Mouse (Mus musculus) adrenal gland, postnatal 14 days (tissue): ENCODE results near the gene Scaf1. TPM values are rescaled to one million over a fixed set of nuclear protein-coding genes. Genes with fewer than 3 reads are reported as not detected.

Experiments used
- DNase-seq: peaks from one replicate; pipeline ENCODE4 v3.0.0; 2021; ENCODE audit warnings: mixed read lengths
- microRNA-seq, 2 experiments: library from miRNA; unstranded; fragments of <30 nt; microRNA quantifications; one replicate each; pipeline ENCODE4 v1.2.0; 2021
- total RNA-seq: library from RNA; stranded (reverse); gene quantifications from 2 replicates; pipeline ENCODE4 v1.2.3, GENCODE M21; 2021

The Scaf1 gene
- total RNA-seq, 1 experiment from 2014 or later = 76.3 TPM

- no peak for DNase-seq
Measured at GRCm38 (mm10) chr7:44954091-44954885, 61.9 kb downstream of the Scaf1 start.

- DNase-seq = no peak
Measured at GRCm38 (mm10) chr7:44953561-44953960, 62.6 kb downstream of the Scaf1 start.

Small RNAs within 50 kb of the gene (microRNA-seq; reads per million reads assigned to microRNA genes)
- gene Mir7054 = 0.85 to 2.3 reads per million in 2 experiments

Other genes with a start within 250 kb of the Scaf1 start
- gene Nup62, start 200.3 kb downstream of the Scaf1 start, total RNA-seq = 45.7 and 59.1 TPM in 2 replicates
- gene Il4i1, start 200.0 kb downstream of the Scaf1 start, total RNA-seq = 2.0 and 13.8 TPM in 2 replicates
- gene Atf5, start 199.7 kb downstream of the Scaf1 start, total RNA-seq = 147 and 165 TPM in 2 replicates
- gene Akt1s1, start 167.4 kb downstream of the Scaf1 start, total RNA-seq = 90.6 and 104 TPM in 2 replicates
- 58.8 and 66.1 TPM in 2 replicates for gene Tbc1d17, start 167.3 kb downstream of the Scaf1 start, total RNA-seq
- 35.2 and 45.1 TPM in 2 replicates for gene Pnkp, start 159.2 kb downstream of the Scaf1 start, total RNA-seq
- 239 and 241 TPM in 2 replicates for gene Ptov1, start 146.6 kb downstream of the Scaf1 start, total RNA-seq
- 75.3 and 87.2 TPM in 2 replicates for gene Med25, start 123.7 kb downstream of the Scaf1 start, total RNA-seq
- gene Fuz, start 120.3 kb downstream of the Scaf1 start, total RNA-seq = 23.5 and 24.8 TPM in 2 replicates
- gene Ap2a1, start 86.9 kb downstream of the Scaf1 start, total RNA-seq = 81.2 and 83.2 TPM in 2 replicates
- gene Tsks, start 73.2 kb downstream of the Scaf1 start, total RNA-seq = not detected in 2 replicates
- gene Cpt1c, start 41.5 kb downstream of the Scaf1 start, total RNA-seq = 9.6 and 12.4 TPM in 2 replicates
- 224 and 250 TPM in 2 replicates for gene Prmt1, start 29.8 kb downstream of the Scaf1 start, total RNA-seq
- gene Irf3, start 18.7 kb downstream of the Scaf1 start, total RNA-seq = 95.1 and 108 TPM in 2 replicates
- gene Bcl2l12, start 17.7 kb downstream of the Scaf1 start, total RNA-seq = 16.1 and 16.6 TPM in 2 replicates
- 60.3 and 63.4 TPM in 2 replicates for gene Rras, start 1.6 kb upstream of the Scaf1 start, total RNA-seq
- gene Prr12, start 36.5 kb upstream of the Scaf1 start, total RNA-seq = 42.6 and 44.6 TPM in 2 replicates
- 41.6 and 47.5 TPM in 2 replicates for gene Nosip, start 46.1 kb upstream of the Scaf1 start, total RNA-seq
- gene Prrg2, start 46.3 kb upstream of the Scaf1 start, total RNA-seq = 16.0 and 16.3 TPM in 2 replicates
- gene Rcn3, start 75.9 kb upstream of the Scaf1 start, total RNA-seq = 38.2 and 39.1 TPM in 2 replicates
- gene Fcgrt, start 87.5 kb upstream of the Scaf1 start, total RNA-seq = 138 and 152 TPM in 2 replicates
- 1,189 and 1,386 TPM in 2 replicates for gene Rps11, start 108.1 kb upstream of the Scaf1 start, total RNA-seq
- gene Rpl13a, start 112.4 kb upstream of the Scaf1 start, total RNA-seq = 1,693 and 2,079 TPM in 2 replicates
- gene Gm45713, start 119.9 kb upstream of the Scaf1 start, total RNA-seq = not detected in 2 replicates
- 13.3 and 25.0 TPM in 2 replicates for gene Flt3l, start 120.1 kb upstream of the Scaf1 start, total RNA-seq
- gene Pih1d1, start 137.9 kb upstream of the Scaf1 start, total RNA-seq = 55.6 and 58.5 TPM in 2 replicates
- 59.8 and 59.9 TPM in 2 replicates for gene Aldh16a1, start 138.2 kb upstream of the Scaf1 start, total RNA-seq
- gene Slc17a7, start 147.6 kb upstream of the Scaf1 start, total RNA-seq = 0.22 and 0.79 TPM in 2 replicates
- not detected in 2 replicates for gene Gfy, start 163.2 kb upstream of the Scaf1 start, total RNA-seq
- gene Pth2, start 164.6 kb upstream of the Scaf1 start, total RNA-seq = not detected in 2 replicates
- gene Ccdc155, start 188.5 kb upstream of the Scaf1 start, total RNA-seq = 0.22 and 0.23 TPM in 2 replicates
- 0.98 TPM in 1 of 2 replicates, not detected in the other for gene Dkkl1, start 195.8 kb upstream of the Scaf1 start, total RNA-seq
- gene Tead2, start 199.4 kb upstream of the Scaf1 start, total RNA-seq = 17.8 and 19.2 TPM in 2 replicates
- 7.3 and 40.7 TPM in 2 replicates for gene Cd37, start 222.8 kb upstream of the Scaf1 start, total RNA-seq
- gene Slc6a16, start 224.7 kb upstream of the Scaf1 start, total RNA-seq = not detected in 2 replicates